Mouse (Mus musculus): ENCODE measurements around the gene Naif1. TPM values are rescaled to one million over a fixed set of nuclear protein-coding genes. Genes with fewer than 3 reads are reported as not detected.

Naif1 gene
- 6.2 and 7.5 TPM in 2 replicates for polyA plus RNA-seq (2012; rRNA removed; ENCODE audit: low replicate concordance)

GRCm38 (mm10) chr2:32449761-32450754, at the start of gene Naif1:
TSS of gene Naif1 (plus strand) at chr2:32450457.

GRCm38 (mm10) chr2:32450881-32451844, 906 bp downstream of the Naif1 start, which contains the start of gene Slc25a25:
TSS of gene Slc25a25 (minus strand) at chr2:32451445.

Other genes with a start within 250 kb of the Naif1 start
- gene Pomt1, start 213.9 kb upstream of the Naif1 start, polyA plus RNA-seq (2012; rRNA removed; ENCODE audit: low replicate concordance), result 42.2 and 44.4 TPM in 2 replicates
- gene Uck1, start 190.3 kb upstream of the Naif1 start, polyA plus RNA-seq (2012; rRNA removed; ENCODE audit: low replicate concordance), result 223 and 258 TPM in 2 replicates
- 30.7 and 36.5 TPM in 2 replicates for gene Golga2, start 163.1 kb upstream of the Naif1 start, polyA plus RNA-seq (2012; rRNA removed; ENCODE audit: low replicate concordance)
- 142 and 186 TPM in 2 replicates for gene Swi5, start 162.4 kb upstream of the Naif1 start, polyA plus RNA-seq (2012; rRNA removed; ENCODE audit: low replicate concordance)
- gene Ciz1, start 98.1 kb upstream of the Naif1 start, polyA plus RNA-seq (2012; rRNA removed; ENCODE audit: low replicate concordance), result 264 and 330 TPM in 2 replicates
- gene Dnm1, start 97.1 kb upstream of the Naif1 start, polyA plus RNA-seq (2012; rRNA removed; ENCODE audit: low replicate concordance), result 120 and 279 TPM in 2 replicates
- gene 1110008P14Rik, start 68.5 kb upstream of the Naif1 start, polyA plus RNA-seq (2012; rRNA removed; ENCODE audit: low replicate concordance), result 333 and 396 TPM in 2 replicates
- 199 and 205 TPM in 2 replicates for gene Lcn2, start 62.2 kb upstream of the Naif1 start, polyA plus RNA-seq (2012; rRNA removed; ENCODE audit: low replicate concordance)
- gene Ptges2, start 54.6 kb upstream of the Naif1 start, polyA plus RNA-seq (2012; rRNA removed; ENCODE audit: low replicate concordance), result 34.1 and 62.0 TPM in 2 replicates
- gene Slc25a25, start 988 bp downstream of the Naif1 start, polyA plus RNA-seq (2012; rRNA removed; ENCODE audit: low replicate concordance), result 24.3 and 27.5 TPM in 2 replicates
- gene Fam102a, start 84.9 kb downstream of the Naif1 start, polyA plus RNA-seq (2012; rRNA removed; ENCODE audit: low replicate concordance), result 32.3 and 66.9 TPM in 2 replicates
- gene Dpm2, start 120.4 kb downstream of the Naif1 start, polyA plus RNA-seq (2012; rRNA removed; ENCODE audit: low replicate concordance), result 127 and 170 TPM in 2 replicates
- gene Pip5kl1, start 124.3 kb downstream of the Naif1 start, polyA plus RNA-seq (2012; rRNA removed; ENCODE audit: low replicate concordance), result 0.20 TPM in 1 of 2 replicates, not detected in the other
- not detected in 2 replicates for gene 9430097D07Rik, start 125.2 kb downstream of the Naif1 start, polyA plus RNA-seq (2012; rRNA removed; ENCODE audit: low replicate concordance)
- gene St6galnac4, start 136.6 kb downstream of the Naif1 start, polyA plus RNA-seq (2012; rRNA removed; ENCODE audit: low replicate concordance), result 28.7 and 39.7 TPM in 2 replicates
- 69.1 and 77.3 TPM in 2 replicates for gene St6galnac6, start 149.3 kb downstream of the Naif1 start, polyA plus RNA-seq (2012; rRNA removed; ENCODE audit: low replicate concordance)
- gene Ak1, start 171.3 kb downstream of the Naif1 start, polyA plus RNA-seq (2012; rRNA removed; ENCODE audit: low replicate concordance), result 13.3 and 257 TPM in 2 replicates
- gene Eng, start 196.1 kb downstream of the Naif1 start, polyA plus RNA-seq (2012; rRNA removed; ENCODE audit: low replicate concordance), result 204 and 247 TPM in 2 replicates

Data from mammary gland, adult 2 months (tissue).